10 mouse cellular contexts compared by ENCODE assay signal in the genomic region with DNA sequence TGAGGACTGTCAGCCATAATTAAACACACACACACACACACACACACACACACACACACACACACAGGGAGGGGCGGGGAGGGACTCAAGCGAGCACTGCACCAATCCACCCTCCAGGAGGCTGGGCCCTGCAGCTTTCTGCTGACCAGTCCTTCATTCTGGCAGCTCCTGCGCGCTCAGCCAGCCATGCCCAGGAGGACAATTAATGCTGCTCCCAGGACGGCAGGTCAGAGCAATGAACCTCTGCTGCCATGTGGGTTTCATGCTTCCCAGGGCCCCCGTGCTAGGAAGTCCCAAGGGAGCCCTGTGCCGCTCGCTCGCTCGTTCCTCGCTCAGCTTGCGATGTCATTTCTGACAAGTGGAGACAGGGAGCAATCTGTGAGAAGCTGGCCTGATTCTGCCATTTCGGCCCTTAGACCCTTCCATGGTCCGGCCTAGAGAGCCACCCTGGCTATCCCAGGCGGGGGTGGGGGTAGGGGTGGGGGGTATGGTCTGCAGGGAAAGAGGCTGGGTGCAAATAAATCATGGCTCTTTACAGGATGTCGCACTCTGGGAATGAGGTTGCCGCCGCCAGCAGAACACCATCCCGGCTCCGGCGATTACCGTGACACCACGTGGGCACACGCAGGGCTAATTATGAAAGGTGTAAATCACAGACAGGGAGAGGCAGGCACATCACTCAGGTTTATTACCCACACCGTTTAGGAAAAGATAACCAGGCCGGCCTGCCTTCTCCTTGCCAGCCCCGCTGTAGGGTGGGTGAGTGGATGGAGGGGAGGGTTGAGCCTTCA. TPM values are rescaled to one million over a fixed set of nuclear protein-coding genes. Genes with fewer than 3 reads are reported as not detected.
DNase-seq lines count a peak whose midpoint lies in the region; ATAC-seq lines count a peak whose summit lies in the region.
"Had no signal": no experiment of that assay in that cellular context is flagged by ENCODE, and none has a peak within 500 bp of the region (broad histone marks: within the 10 kb centered on the region; RNA-seq: fewer than 3 reads in every experiment).

No protein-coding gene starts in this region.

- H3K4me1 ChIP-seq in forebrain, embryonic 14.5 days (ENCODE audit: control insufficient read depth, insufficient read depth, low read length) = 0 out of 2 replicates have a peak, but pooled peaks cover 7% of the 10 kb centered on the region
- peaks cover 43% of the 10 kb centered on the region for H3K4me1 ChIP-seq in midbrain, embryonic 12.5 days
- no peaks in the 10 kb centered on the region for H3K4me1 ChIP-seq in liver, embryonic 11.5 days (replicated peaks; ENCODE audit: control insufficient read depth, insufficient read depth, low read length)
- H3K4me1 ChIP-seq: heart, embryonic 15.5 days had no signal

- H3K4me3 ChIP-seq in forebrain, embryonic 14.5 days (ENCODE audit: low read depth, low read length) = no peak overlapping the region
- H3K4me3 ChIP-seq in midbrain, embryonic 12.5 days = no peak overlapping the region
- H3K4me3 ChIP-seq in liver, embryonic 11.5 days (ENCODE audit: low read depth, low read length) = no peak overlapping the region
- H3K4me3 ChIP-seq: heart, embryonic 15.5 days had no signal

- peak; percentile 82 for DNase-seq in MN1 (ENCODE audit: low spot score)
- DNase-seq in forebrain, embryonic 14.5 days (ENCODE audit: low spot score) = no peak
- peak; percentile 86 to 89 for DNase-seq in kidney, adult 8-10 months
- no peak for DNase-seq in thymus, postnatal 10 days (ENCODE audit: low spot score in 2 of 2)
- no peak for DNase-seq in frontal cortex, postnatal 36 days (ENCODE audit: low spot score in 2 of 2)
- no peak for DNase-seq in liver, embryonic 11.5 days (ENCODE audit: low spot score)
- DNase-seq: cerebellum, adult 11 months had no signal

- H3K9me3 ChIP-seq in forebrain, embryonic 14.5 days (replicated peaks; ENCODE audit: control insufficient read depth, low read length) = no peaks in the 10 kb centered on the region
- H3K9me3 ChIP-seq in midbrain, embryonic 12.5 days = no peaks in the 10 kb centered on the region
- no peaks in the 10 kb centered on the region for H3K9me3 ChIP-seq in liver, embryonic 11.5 days (ENCODE audit: control insufficient read depth, low read length)
- H3K9me3 ChIP-seq: heart, embryonic 15.5 days had no signal

- H3K4me2 ChIP-seq in forebrain, embryonic 14.5 days (ENCODE audit: low read length) = no peak overlapping the region
- H3K4me2 ChIP-seq in midbrain, embryonic 12.5 days (replicated peaks) = no peak overlapping the region
- H3K4me2 ChIP-seq in liver, embryonic 11.5 days = no peak overlapping the region
- H3K4me2 ChIP-seq: heart, embryonic 15.5 days had no signal

- H3K9ac ChIP-seq in forebrain, embryonic 14.5 days (ENCODE audit: low read length) = peak overlapping the region; percentile 32; the same call in 1 of the 2 replicates
- H3K9ac ChIP-seq in midbrain, embryonic 12.5 days (replicated peaks) = no peak overlapping the region; the same call in 1 of the 2 replicates
- H3K9ac ChIP-seq in liver, embryonic 11.5 days (ENCODE audit: low read depth, low read length) = no peak overlapping the region
- H3K9ac ChIP-seq: heart, embryonic 15.5 days had no signal

- WGBS in forebrain, embryonic 14.5 days = 69% methylated on average over 27 of the region's 27 CpGs
- WGBS in midbrain, embryonic 12.5 days = 74% methylated on average over 27 of the region's 27 CpGs
- WGBS in liver, embryonic 11.5 days = 79% methylated on average over 27 of the region's 27 CpGs

- ATAC-seq in forebrain, embryonic 14.5 days = no peak
- ATAC-seq in midbrain, embryonic 12.5 days (ENCODE audit: low FRiP score, low read depth) = no peak
- no peak for ATAC-seq in liver, embryonic 11.5 days (replicated peaks; ENCODE audit: low FRiP score)
- no peak for ATAC-seq in monocyte, adult 5-6 weeks (replicated peaks; ENCODE audit: insufficient number of reproducible peaks, low FRiP score, low TSS enrichment, poor library complexity, severe bottlenecking)

- peak overlapping the region; percentile 52 for H3K27ac ChIP-seq in forebrain, embryonic 14.5 days (ENCODE audit: low read depth, low read length)
- peak overlapping the region; percentile 63 for H3K27ac ChIP-seq in midbrain, embryonic 12.5 days (replicated peaks)
- H3K27ac ChIP-seq in liver, embryonic 11.5 days (ENCODE audit: low read depth, low read length) = no peak overlapping the region
- H3K27ac ChIP-seq: heart, embryonic 15.5 days had no signal

- H3K27me3 ChIP-seq in forebrain, embryonic 14.5 days (replicated peaks; ENCODE audit: control insufficient read depth, insufficient read depth, low read length) = no peaks in the 10 kb centered on the region
- no peaks in the 10 kb centered on the region for H3K27me3 ChIP-seq in midbrain, embryonic 12.5 days
- no peaks in the 10 kb centered on the region for H3K27me3 ChIP-seq in liver, embryonic 11.5 days (replicated peaks; ENCODE audit: control insufficient read depth, insufficient read depth, low read length)
- H3K27me3 ChIP-seq: heart, embryonic 15.5 days had no signal

- H3K36me3 ChIP-seq in forebrain, embryonic 14.5 days (ENCODE audit: control insufficient read depth, insufficient read depth, low read length) = no peaks in the 10 kb centered on the region
- H3K36me3 ChIP-seq in midbrain, embryonic 12.5 days = peaks cover 10% of the 10 kb centered on the region; the same call in 1 of the 2 replicates
- no peaks in the 10 kb centered on the region; the same call in 1 of the 2 replicates for H3K36me3 ChIP-seq in liver, embryonic 11.5 days (ENCODE audit: control insufficient read depth, insufficient read depth, low read length)
- H3K36me3 ChIP-seq: heart, embryonic 15.5 days had no signal

RNA-seq across cellular contexts. Expression of gene Tbc1d16, which starts 51.7 kb away (rescaled TPM):
- 24.6 and 35.8 TPM in 2 replicates for polyA plus RNA-seq in forebrain, embryonic 14.5 days (2014; fragmentation: Nextera tagmentation; extraction: Ambion mirVana)
- polyA plus RNA-seq in midbrain, embryonic 12.5 days (2016; fragmentation: Nextera tagmentation; extraction: Ambion mirVana) = 30.9 and 35.1 TPM in 2 replicates
- 3.4 and 3.6 TPM in 2 replicates for polyA plus RNA-seq in liver, embryonic 11.5 days (2014; fragmentation: Nextera tagmentation; extraction: Ambion mirVana)
- total RNA-seq in monocyte, adult 5-6 weeks (2017) = 0.21 to 0.86 TPM (median 0.49 TPM) in 3 replicates

RNA-seq across cellular contexts. Expression of gene Ccdc40, which starts 51.8 kb away (rescaled TPM):
- polyA plus RNA-seq in forebrain, embryonic 14.5 days (2014; fragmentation: Nextera tagmentation; extraction: Ambion mirVana) = 11.0 and 12.5 TPM in 2 replicates
- 18.6 and 24.1 TPM in 2 replicates for polyA plus RNA-seq in midbrain, embryonic 12.5 days (2016; fragmentation: Nextera tagmentation; extraction: Ambion mirVana)
- polyA plus RNA-seq in liver, embryonic 11.5 days (2014; fragmentation: Nextera tagmentation; extraction: Ambion mirVana) = 4.1 and 5.4 TPM in 2 replicates
- 0.96 to 2.3 TPM (median 1.8 TPM) in 3 replicates for total RNA-seq in monocyte, adult 5-6 weeks (2017)

Comparison
In these comparisons a context has a peak if more than half of its experiments do, and no peak if none do; other contexts are left out.
1. DNase-seq: peak in MN1 (single experiment) and kidney, adult 8-10 months (2 of 2); none in forebrain, embryonic 14.5 days (single experiment), thymus, postnatal 10 days (0 of 2), frontal cortex, postnatal 36 days (0 of 2) and liver, embryonic 11.5 days (single experiment).